Mouse (Mus musculus): Measurements from ENCODE around the gene Cd3e. TPM values are rescaled to one million over a fixed set of nuclear protein-coding genes. Genes with fewer than 3 reads are reported as not detected.
A peak's percentile ranks its signal among the peaks of the same experiment; 100 is the strongest.
"Not testable (repeated sequence)": the region's sequence is repeated elsewhere in the genome, so short reads cannot be mapped to it uniquely, and the experiment has no call there.

The Cd3e gene
- polyA plus RNA-seq, 1 experiment from 2014 or later: not detected

GRCm38 (mm10) chr9:44969450-44969849 is 40.0 kb downstream of the Cd3e start:
- 75% methylated on average over 1 of the region's 1 CpGs for WGBS
- H3K4me1 ChIP-seq (ENCODE audit: control insufficient read depth, insufficient read depth, low read length): no peaks in the 10 kb centered on the region; the same call in 1 of the 2 replicates
- no peak overlapping the region for H3K4me3 ChIP-seq (ENCODE audit: low read depth, low read length)
- H3K9ac ChIP-seq (replicated peaks; ENCODE audit: low read length): no peak overlapping the region
- no peak overlapping the region for H3K27ac ChIP-seq (replicated peaks; ENCODE audit: low read depth, low read length)
- no peaks in the 10 kb centered on the region for H3K9me3 ChIP-seq (replicated peaks; ENCODE audit: control insufficient read depth, low read length)
- no peaks in the 10 kb centered on the region for H3K27me3 ChIP-seq (ENCODE audit: control insufficient read depth, insufficient read depth, low read length)
- H3K36me3 ChIP-seq (replicated peaks; ENCODE audit: control insufficient read depth, insufficient read depth, low read depth, low read length): no peaks in the 10 kb centered on the region
- ATAC-seq (replicated peaks; ENCODE audit: insufficient number of reproducible peaks, low FRiP score, low TSS enrichment, low read depth) (no peak), DNase-seq (ENCODE audit: low spot score) (no peak)
- no peak overlapping the region for H3K4me2 ChIP-seq (ENCODE audit: low read depth, low read length)

GRCm38 (mm10) chr9:44967763-44968162 is 41.7 kb downstream of the Cd3e start:
- 91% methylated on average over 5 of the region's 5 CpGs for WGBS
- DNase-seq (ENCODE audit: low spot score): not testable (repeated sequence)

GRCm38 (mm10) chr9:44966815-44967242 is 42.6 kb downstream of the Cd3e start:
- ATAC-seq (replicated peaks; ENCODE audit: insufficient number of reproducible peaks, low FRiP score, low TSS enrichment, low read depth) (no peak), DNase-seq (ENCODE audit: low spot score) (peak; percentile 86)
- H3K9me3 ChIP-seq (replicated peaks; ENCODE audit: control insufficient read depth, low read length): no peaks in the 10 kb centered on the region

More at GRCm38 (mm10) chr9:44967763-44968162, 41.7 kb downstream of the Cd3e start:
- not testable (repeated sequence) for H3K27me3 ChIP-seq (ENCODE audit: control insufficient read depth, insufficient read depth, low read length); H3K36me3 ChIP-seq (replicated peaks; ENCODE audit: control insufficient read depth, insufficient read depth, low read depth, low read length); H3K4me1 ChIP-seq (ENCODE audit: control insufficient read depth, insufficient read depth, low read length); ATAC-seq (replicated peaks; ENCODE audit: insufficient number of reproducible peaks, low FRiP score, low TSS enrichment, low read depth); H3K9me3 ChIP-seq (replicated peaks; ENCODE audit: control insufficient read depth, low read length); H3K4me3 ChIP-seq (ENCODE audit: low read depth, low read length); H3K4me2 ChIP-seq (ENCODE audit: low read depth, low read length); H3K9ac ChIP-seq (replicated peaks; ENCODE audit: low read length); H3K27ac ChIP-seq (replicated peaks; ENCODE audit: low read depth, low read length)

GRCm38 (mm10) chr9:44965833-44966466 is 43.5 kb downstream of the Cd3e start:
- H3K27me3 ChIP-seq (ENCODE audit: control insufficient read depth, insufficient read depth, low read length): no peaks in the 10 kb centered on the region
- ATAC-seq (replicated peaks; ENCODE audit: insufficient number of reproducible peaks, low FRiP score, low TSS enrichment, low read depth): no peak; the same call in 1 of the 2 replicates
- H3K9me3 ChIP-seq (replicated peaks; ENCODE audit: control insufficient read depth, low read length): no peaks in the 10 kb centered on the region
- H3K4me2 ChIP-seq (ENCODE audit: low read depth, low read length): peak overlapping the region; percentile 54
- H3K27ac ChIP-seq (replicated peaks; ENCODE audit: low read depth, low read length): no peak overlapping the region
- 0 out of 2 replicates have a peak, but pooled peaks cover 3% of the 10 kb centered on the region for H3K36me3 ChIP-seq (replicated peaks; ENCODE audit: control insufficient read depth, insufficient read depth, low read depth, low read length)
- peak overlapping the region; percentile 26; the same call in 1 of the 2 replicates for H3K9ac ChIP-seq (replicated peaks; ENCODE audit: low read length)
- 14% methylated on average over 10 of the region's 10 CpGs for WGBS
- peak overlapping the region; percentile 86 for H3K4me3 ChIP-seq (ENCODE audit: low read depth, low read length)
- no peaks in the 10 kb centered on the region; the same call in 1 of the 2 replicates for H3K4me1 ChIP-seq (ENCODE audit: control insufficient read depth, insufficient read depth, low read length)
- no peak for DNase-seq (ENCODE audit: low spot score)

More at GRCm38 (mm10) chr9:44966815-44967242, 42.6 kb downstream of the Cd3e start:
- Histone ChIP-seq H3K27ac (replicated peaks; ENCODE audit: low read depth, low read length) (no peak overlapping the region), H3K4me1 (ENCODE audit: control insufficient read depth, insufficient read depth, low read length) (no peaks in the 10 kb centered on the region; the same call in 1 of the 2 replicates), H3K9ac (replicated peaks; ENCODE audit: low read length) (no peak overlapping the region), H3K4me2 (ENCODE audit: low read depth, low read length) (no peak overlapping the region), H3K4me3 (ENCODE audit: low read depth, low read length) (no peak overlapping the region), H3K27me3 (ENCODE audit: control insufficient read depth, insufficient read depth, low read length) (no peaks in the 10 kb centered on the region), H3K36me3 (replicated peaks; ENCODE audit: control insufficient read depth, insufficient read depth, low read depth, low read length) (no peaks in the 10 kb centered on the region)
- 21% methylated on average over 3 of the region's 3 CpGs for WGBS

- H3K36me3 ChIP-seq (replicated peaks; ENCODE audit: control insufficient read depth, insufficient read depth, low read depth, low read length): 0 out of 2 replicates have a peak, but pooled peaks cover 3% of the 10 kb centered on the region
- H3K4me3 ChIP-seq (ENCODE audit: low read depth, low read length): peak within 1 kb of the TSS; percentile 86
- H3K4me1 ChIP-seq (ENCODE audit: control insufficient read depth, insufficient read depth, low read length): no peaks in the 10 kb centered on the region; the same call in 1 of the 2 replicates
- peak; percentile 88 for ATAC-seq (replicated peaks; ENCODE audit: insufficient number of reproducible peaks, low FRiP score, low TSS enrichment, low read depth)
- WGBS: under 1% methylated on average over 39 of the region's 39 CpGs
- peak within 1 kb of the TSS; percentile 74 for H3K4me2 ChIP-seq (ENCODE audit: low read depth, low read length)
- H3K27me3 ChIP-seq (ENCODE audit: control insufficient read depth, insufficient read depth, low read length): no peaks in the 10 kb centered on the region
- peak; percentile 100 for DNase-seq (ENCODE audit: low spot score)
- no peak within 1 kb of the TSS for H3K27ac ChIP-seq (replicated peaks; ENCODE audit: low read depth, low read length)
- peak within 1 kb of the TSS; percentile 71 for H3K9ac ChIP-seq (replicated peaks; ENCODE audit: low read length)
- H3K9me3 ChIP-seq (replicated peaks; ENCODE audit: control insufficient read depth, low read length): no peaks in the 10 kb centered on the region
Measured at GRCm38 (mm10) chr9:44965126-44965832, 44.1 kb downstream of the Cd3e start, which contains the start of gene Ube4a. Gene Ube4a, minus strand, starts transcription at chr9:44965600.

- Histone ChIP-seq H3K9ac (replicated peaks; ENCODE audit: low read length) (no peak overlapping the region), H3K4me2 (ENCODE audit: low read depth, low read length) (no peak overlapping the region), H3K27me3 (ENCODE audit: control insufficient read depth, insufficient read depth, low read length) (no peaks in the 10 kb centered on the region), H3K4me1 (ENCODE audit: control insufficient read depth, insufficient read depth, low read length) (no peaks in the 10 kb centered on the region), H3K9me3 (replicated peaks; ENCODE audit: control insufficient read depth, low read length) (no peaks in the 10 kb centered on the region), H3K4me3 (ENCODE audit: low read depth, low read length) (no peak overlapping the region), H3K27ac (replicated peaks; ENCODE audit: low read depth, low read length) (no peak overlapping the region), H3K36me3 (replicated peaks; ENCODE audit: control insufficient read depth, insufficient read depth, low read depth, low read length) (peaks cover 2% of the 10 kb centered on the region)
- no peak for DNase-seq (ENCODE audit: low spot score)
- ATAC-seq (replicated peaks; ENCODE audit: insufficient number of reproducible peaks, low FRiP score, low TSS enrichment, low read depth): no peak
- 92% methylated on average over 3 of the region's 3 CpGs for WGBS
Measured at GRCm38 (mm10) chr9:44954432-44954831, 55.0 kb downstream of the Cd3e start.
